Comparison of ENCODE assay signal across 8 mouse cellular contexts in the genomic region with DNA sequence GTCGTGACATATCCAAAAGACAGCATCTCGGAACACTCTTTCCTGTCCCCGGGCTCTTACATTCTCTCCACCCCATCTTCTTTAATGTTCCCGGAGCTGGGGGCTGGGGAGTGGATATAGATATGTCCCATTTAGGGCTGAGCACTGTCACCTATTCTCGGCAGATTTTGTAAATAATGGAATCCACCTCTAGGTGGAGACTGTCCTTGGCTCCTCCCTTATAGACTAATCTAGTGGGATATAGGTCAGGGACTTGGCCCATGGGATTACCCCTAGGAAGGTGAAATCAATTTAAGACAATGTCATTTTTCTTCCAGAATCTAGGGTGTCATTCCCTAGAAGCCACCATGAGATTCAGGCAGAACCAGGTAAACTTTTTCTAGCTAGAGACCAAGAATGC. TPM values are rescaled to one million over a fixed set of nuclear protein-coding genes. Genes with fewer than 3 reads are reported as not detected.
DNase-seq lines count a peak whose midpoint lies in the region; ATAC-seq and TF ChIP-seq lines count a peak whose summit lies in the region.

No protein-coding gene starts in this region.

- no peak overlapping the region for H3K27ac ChIP-seq in heart, embryonic 14.5 days (replicated peaks in 1 of 2; ENCODE audit: control insufficient read depth in 1 of 2, insufficient read depth in 1 of 2, low read depth in 2 of 2, low read length in 2 of 2)
- no peak overlapping the region for H3K27ac ChIP-seq in forebrain, embryonic 12.5 days
- H3K27ac ChIP-seq in liver, embryonic 14.5 days, result peak overlapping the region; percentile 97; the same call in 1 of the 2 replicates

- ATAC-seq in heart, embryonic 14.5 days (ENCODE audit: insufficient number of reproducible peaks, insufficient read depth, low FRiP score, low read depth), result no peak
- no peak for ATAC-seq in forebrain, embryonic 12.5 days (ENCODE audit: low FRiP score)
- ATAC-seq in liver, embryonic 14.5 days (ENCODE audit: insufficient read depth), result no peak

- no peak for TF ChIP-seq EP300 in liver, embryonic 14.5 days (IDR thresholded peaks at IDR 0.05; ENCODE audit: low read depth)

- H3K4me1 ChIP-seq in heart, embryonic 14.5 days (ENCODE audit: control insufficient read depth in 2 of 2, insufficient read depth in 2 of 2, low read length in 2 of 2), result peaks cover 8 to 28% of the 10 kb centered on the region in 2 experiments
- peaks cover 16% of the 10 kb centered on the region for H3K4me1 ChIP-seq in forebrain, embryonic 12.5 days
- peaks cover 26% of the 10 kb centered on the region in 2 experiments for H3K4me1 ChIP-seq in liver, embryonic 14.5 days (replicated peaks; ENCODE audit: control insufficient read depth in 2 of 2, insufficient read depth in 2 of 2, low read length in 1 of 2)

- H3K9ac ChIP-seq in heart, embryonic 14.5 days (ENCODE audit: low read length), result peak overlapping the region; percentile 77
- H3K9ac ChIP-seq in forebrain, embryonic 12.5 days, result peak overlapping the region; percentile 12; the same call in 1 of the 2 replicates
- peak overlapping the region; percentile 98 for H3K9ac ChIP-seq in liver, embryonic 14.5 days (replicated peaks)

- H3K9me3 ChIP-seq in heart, embryonic 14.5 days (ENCODE audit: control insufficient read depth, low read length), result no peaks in the 10 kb centered on the region
- no peaks in the 10 kb centered on the region for H3K9me3 ChIP-seq in forebrain, embryonic 12.5 days
- H3K9me3 ChIP-seq in liver, embryonic 14.5 days (ENCODE audit: control insufficient read depth, low read length), result no peaks in the 10 kb centered on the region

- TF ChIP-seq CTCF in liver, embryonic 14.5 days (IDR thresholded peaks at IDR 0.05; ENCODE audit: low read depth), result peak; percentile 53

- WGBS in heart, embryonic 14.5 days, result 38% methylated on average over 5 of the region's 5 CpGs
- WGBS in forebrain, embryonic 12.5 days, result 52% methylated on average over 5 of the region's 5 CpGs
- 28% methylated on average over 5 of the region's 5 CpGs for WGBS in liver, embryonic 14.5 days (ENCODE audit: insufficient replicate concordance)

- no peaks in the 10 kb centered on the region for H3K27me3 ChIP-seq in heart, embryonic 14.5 days (ENCODE audit: control insufficient read depth, insufficient read depth, low read length)
- no peaks in the 10 kb centered on the region for H3K27me3 ChIP-seq in forebrain, embryonic 12.5 days
- H3K27me3 ChIP-seq in liver, embryonic 14.5 days (ENCODE audit: control insufficient read depth, insufficient read depth, low read length), result no peaks in the 10 kb centered on the region

- H3K4me2 ChIP-seq in heart, embryonic 14.5 days (ENCODE audit: low read length), result peak overlapping the region; percentile 83
- H3K4me2 ChIP-seq in forebrain, embryonic 12.5 days, result peak overlapping the region; percentile 78
- H3K4me2 ChIP-seq in liver, embryonic 14.5 days (ENCODE audit: low read depth), result peak overlapping the region; percentile 85

- intact Hi-C loops in heart, postnatal 36 days (cut with DNase I), result loop anchor here (10.0 kb wide), 1 partner anchor 335 kb away; a partner anchor contains a TSS

- H3K36me3 ChIP-seq in heart, embryonic 14.5 days (ENCODE audit: control insufficient read depth, insufficient read depth, low read length), result peaks cover 13% of the 10 kb centered on the region
- no peaks in the 10 kb centered on the region for H3K36me3 ChIP-seq in forebrain, embryonic 12.5 days (replicated peaks)
- H3K36me3 ChIP-seq in liver, embryonic 14.5 days (replicated peaks; ENCODE audit: control insufficient read depth, insufficient read depth, low read depth), result peaks cover under 1% of the 10 kb centered on the region; the same call in 1 of the 2 replicates

- no peak for DNase-seq in heart, postnatal 36 days
- DNase-seq in MN1 (ENCODE audit: low spot score), result peak; percentile 59
- peak in 2 of 3 experiments; percentile 50 to 60 for DNase-seq in liver, embryonic 14.5 days (ENCODE audit: low read depth in 3 of 3, low spot score in 3 of 3)
- peak; percentile 16 for DNase-seq in thymus, postnatal 25 days
- DNase-seq in right cerebral cortex, postnatal 25 days, result no peak
- DNase-seq in layer of hippocampus, postnatal 10 days (ENCODE audit: low spot score in 2 of 2), result no peak

- H3K4me3 ChIP-seq in heart, embryonic 14.5 days (ENCODE audit: control insufficient read depth in 1 of 2, insufficient read depth in 1 of 2, low read depth in 1 of 2, low read length in 2 of 2), result peak overlapping the region; percentile 7 to 95; a peak in 3 of 4 replicates
- peak overlapping the region; percentile 66 for H3K4me3 ChIP-seq in forebrain, embryonic 12.5 days (replicated peaks)
- H3K4me3 ChIP-seq in liver, embryonic 14.5 days (ENCODE audit: insufficient read depth in 1 of 2, low read depth in 2 of 2, low read length in 2 of 2), result peak overlapping the region; percentile 74 to 81; a peak in 3 of 4 replicates

RNA-seq across cellular contexts. Expression of a gene that starts 0.7 kb away (rescaled TPM):
- 16.0 and 16.6 TPM in 2 replicates for polyA plus RNA-seq in heart, embryonic 14.5 days (2014; fragmentation: Nextera tagmentation; extraction: Ambion mirVana)
- total RNA-seq in heart, postnatal 36 days (2021), result 10 to 100 TPM; 13.7 to 15.3 TPM
- polyA plus RNA-seq in forebrain, embryonic 12.5 days (2016; fragmentation: Nextera tagmentation; extraction: Ambion mirVana), result 35.5 and 38.4 TPM in 2 replicates
- polyA plus RNA-seq in liver, embryonic 14.5 days (2012; rRNA removed), result 3.0 and 3.6 TPM in 2 replicates
- polyA plus RNA-seq in liver, embryonic 14.5 days (2014; fragmentation: Nextera tagmentation; extraction: Ambion mirVana), result 3.7 and 4.7 TPM in 2 replicates
- total RNA-seq in layer of hippocampus, postnatal 10 days (2021), result 10 to 100 TPM; 29.7 to 35.4 TPM

RNA-seq across cellular contexts. Expression of a gene that starts 0.8 kb away (rescaled TPM):
- polyA plus RNA-seq in heart, embryonic 14.5 days (2014; fragmentation: Nextera tagmentation; extraction: Ambion mirVana), result 49.8 and 51.3 TPM in 2 replicates
- total RNA-seq in heart, postnatal 36 days (2021), result 10 to 100 TPM; 49.9 to 52.5 TPM
- polyA plus RNA-seq in forebrain, embryonic 12.5 days (2016; fragmentation: Nextera tagmentation; extraction: Ambion mirVana), result 32.7 and 35.9 TPM in 2 replicates
- polyA plus RNA-seq in liver, embryonic 14.5 days (2012; rRNA removed), result 47.3 and 78.1 TPM in 2 replicates
- polyA plus RNA-seq in liver, embryonic 14.5 days (2014; fragmentation: Nextera tagmentation; extraction: Ambion mirVana), result 68.1 and 80.0 TPM in 2 replicates
- 100 to 1,000 TPM; 105 to 115 TPM for total RNA-seq in layer of hippocampus, postnatal 10 days (2021)

RNA-seq across cellular contexts. Expression of a gene that starts 57.9 kb away (rescaled TPM):
- not detected in 2 replicates for polyA plus RNA-seq in heart, embryonic 14.5 days (2014; fragmentation: Nextera tagmentation; extraction: Ambion mirVana)
- total RNA-seq in heart, postnatal 36 days (2021), result not detected
- polyA plus RNA-seq in forebrain, embryonic 12.5 days (2016; fragmentation: Nextera tagmentation; extraction: Ambion mirVana), result not detected in 2 replicates
- polyA plus RNA-seq in liver, embryonic 14.5 days (2012; rRNA removed), result not detected in 2 replicates
- not detected in 2 replicates for polyA plus RNA-seq in liver, embryonic 14.5 days (2014; fragmentation: Nextera tagmentation; extraction: Ambion mirVana)
- not detected for total RNA-seq in layer of hippocampus, postnatal 10 days (2021)

Comparison
In these comparisons a context has a peak if more than half of its experiments do, and no peak if none do; other contexts are left out.
1. H3K9ac ChIP-seq: peak in every context shown above with its lines; median percentile 98 in liver, embryonic 14.5 days; 77 in heart, embryonic 14.5 days; 12 in forebrain, embryonic 12.5 days.
2. DNase-seq: peak in MN1 (single experiment), liver, embryonic 14.5 days (2 of 3) and thymus, postnatal 25 days (single experiment); none in heart, postnatal 36 days (0 of 2), right cerebral cortex, postnatal 25 days (single experiment) and layer of hippocampus, postnatal 10 days (0 of 2).
3. Peak in every context shown above with its lines, with median percentiles within 50 percentile points of each other: H3K4me2 ChIP-seq and H3K4me3 ChIP-seq.